Mouse (Mus musculus): Measurements from ENCODE around the gene Tubd1.
"Not testable (repeated sequence)": the region's sequence is repeated elsewhere in the genome, so short reads cannot be mapped to it uniquely, and the experiment has no call there.

Tubd1 gene

DNA sequence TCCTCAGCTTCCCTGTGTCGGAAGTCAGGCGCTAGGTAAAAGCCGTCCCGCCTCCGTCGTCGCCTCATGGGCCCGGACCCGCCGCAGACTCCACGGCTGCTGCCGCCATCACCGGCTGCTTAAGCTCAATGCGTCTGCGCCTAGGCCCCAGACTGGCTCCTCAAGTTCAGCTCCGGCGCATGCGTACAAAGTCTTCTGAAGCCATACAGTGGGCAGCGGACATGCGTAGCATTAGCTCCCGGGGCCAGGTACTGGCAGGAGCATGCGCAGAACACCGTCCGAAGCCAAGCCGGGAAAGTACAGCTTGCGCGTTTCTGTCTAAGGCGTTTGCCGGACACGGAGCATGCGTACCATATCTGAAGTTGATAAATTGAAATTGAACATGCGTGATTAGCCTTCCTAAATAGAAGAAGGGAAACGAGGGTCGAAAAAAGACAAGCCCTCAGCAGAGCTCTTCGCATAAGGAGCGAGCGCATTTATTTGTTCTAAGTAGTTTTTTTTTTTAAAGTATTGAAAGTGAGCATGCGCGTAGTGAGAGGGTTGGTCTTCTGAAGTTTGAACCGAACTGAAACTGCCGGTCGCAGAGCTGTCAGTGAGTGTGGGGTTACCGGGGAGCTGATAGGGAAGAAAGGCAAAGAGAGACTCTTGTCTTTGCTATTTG is at the start of gene Tubd1, which contains the start of gene Rps6kb1:
TSS of gene Tubd1 (plus strand) at position 353 of the 661 bp plus-strand sequence.
TSS of gene Rps6kb1 (minus strand) at position 167 of the 661 bp plus-strand sequence.
- DNase-seq (ENCODE audit: low spot score), result peak; percentile 99

DNA sequence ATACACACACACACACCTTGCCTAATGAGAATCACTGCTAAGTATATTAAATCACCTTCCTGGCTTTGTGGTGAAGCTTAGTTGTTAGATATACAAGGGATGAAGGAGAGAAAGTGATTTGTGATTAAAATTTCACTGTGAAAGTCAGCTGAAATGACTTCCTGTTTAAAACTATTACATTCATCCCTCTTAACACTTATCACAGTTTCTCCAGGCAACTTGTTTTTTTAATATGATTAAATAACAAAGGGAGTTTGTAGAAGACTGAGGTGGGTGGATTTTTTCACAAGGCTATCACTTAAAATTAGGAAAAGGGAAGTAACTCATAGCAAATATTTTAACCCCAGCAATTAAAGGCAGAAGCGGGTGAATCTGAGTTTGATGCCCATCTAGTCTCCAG is 47.4 kb upstream of the Tubd1 start:
- DNase-seq (ENCODE audit: low spot score), result no peak

DNA sequence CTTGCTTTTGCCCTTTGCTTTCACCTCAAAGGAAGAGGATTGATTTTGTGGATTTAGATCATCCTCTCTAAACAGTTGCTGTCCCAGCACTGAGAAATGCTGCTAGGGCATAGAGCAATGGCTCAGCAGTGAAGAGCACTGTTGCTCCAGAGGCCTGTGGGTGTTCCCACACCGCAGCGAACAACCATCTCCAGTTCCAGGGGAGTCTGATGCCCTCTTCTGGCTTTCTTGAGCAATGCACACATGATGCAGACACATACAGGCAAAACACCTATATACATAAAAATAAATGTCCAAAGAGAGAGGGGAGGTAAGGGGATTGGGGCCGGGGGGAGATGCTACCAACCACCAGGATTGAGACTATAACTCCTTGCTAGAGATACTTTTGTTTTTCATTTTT is 46.9 kb upstream of the Tubd1 start:
- DNase-seq (ENCODE audit: low spot score), result no peak

DNA sequence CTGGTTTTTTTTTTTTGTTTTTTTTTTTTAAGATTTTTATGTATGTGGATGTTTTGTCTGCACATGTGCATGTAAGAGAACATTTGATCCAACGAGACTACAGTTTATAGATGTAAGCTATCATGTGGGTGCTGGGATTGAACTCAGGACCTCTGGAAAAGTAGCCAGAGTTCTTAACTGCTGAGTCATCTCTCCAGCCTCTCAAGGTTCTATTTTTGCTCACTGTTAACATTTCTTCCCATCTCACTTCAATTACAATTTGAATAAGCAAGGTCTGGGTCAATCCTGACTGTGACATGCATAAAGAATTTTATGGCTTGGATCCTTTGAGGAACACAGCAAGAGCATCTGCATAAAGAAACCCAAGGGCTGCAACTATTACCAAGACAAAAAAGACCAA is 44.0 kb upstream of the Tubd1 start:
- DNase-seq (ENCODE audit: low spot score), result no peak

DNA sequence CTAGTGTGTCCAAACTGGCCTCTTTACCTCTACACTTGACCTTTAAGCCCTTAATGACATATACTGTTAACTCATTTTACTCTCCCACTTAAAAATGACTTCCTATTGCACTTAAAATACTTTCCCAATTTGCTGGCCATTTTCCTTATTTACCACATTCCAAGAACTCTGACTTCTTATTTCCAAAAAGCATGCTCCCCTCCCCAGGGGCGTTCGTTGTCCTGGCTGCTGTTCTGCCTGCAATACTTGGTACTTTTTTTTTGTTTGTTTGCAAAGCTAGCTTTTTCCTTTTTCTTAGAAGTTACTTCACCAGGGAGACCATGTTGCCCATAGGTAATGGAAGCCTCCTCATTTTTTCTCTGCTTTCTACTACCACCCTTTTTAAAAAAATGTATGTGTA is 41.7 kb upstream of the Tubd1 start:
- no peak for DNase-seq (ENCODE audit: low spot score)

DNA sequence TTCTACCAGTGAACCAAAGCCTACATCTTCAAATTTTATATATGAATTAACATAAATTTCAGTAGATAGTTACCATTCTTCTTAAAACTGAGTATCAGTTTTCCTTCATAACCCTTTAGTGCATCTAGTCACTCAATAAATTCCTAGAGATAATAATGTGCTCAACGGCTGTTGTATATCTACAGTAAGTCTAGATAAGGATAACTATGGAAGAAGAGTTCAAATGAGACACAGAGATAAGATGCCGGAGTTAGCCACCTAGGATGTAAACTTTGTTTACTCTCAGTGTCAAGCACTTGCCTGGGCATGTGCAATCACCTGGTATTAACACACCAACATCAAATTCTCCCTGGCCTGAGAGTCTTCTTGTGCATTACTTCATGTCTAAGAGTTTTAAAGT is 37.5 kb upstream of the Tubd1 start:
- DNase-seq (ENCODE audit: low spot score), result no peak

DNA sequence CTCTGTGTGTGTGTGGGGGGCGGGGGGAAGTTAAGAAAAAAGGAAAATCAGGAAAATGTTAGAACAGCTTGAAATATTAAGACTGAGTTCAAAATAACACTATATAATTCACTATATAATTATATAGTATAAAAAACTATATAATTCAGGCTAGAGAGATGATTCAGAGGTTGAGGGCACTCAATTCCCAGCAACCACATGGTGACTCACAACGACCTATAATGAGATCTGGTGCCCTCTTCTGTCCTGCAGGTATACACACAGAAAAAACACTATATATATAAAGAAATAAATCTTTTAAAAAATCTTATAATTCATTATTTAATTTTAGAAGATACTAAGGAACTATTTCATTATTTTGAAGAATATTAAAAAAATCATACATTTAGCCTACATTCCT is 36.8 kb upstream of the Tubd1 start:
- no peak for DNase-seq (ENCODE audit: low spot score)

DNA sequence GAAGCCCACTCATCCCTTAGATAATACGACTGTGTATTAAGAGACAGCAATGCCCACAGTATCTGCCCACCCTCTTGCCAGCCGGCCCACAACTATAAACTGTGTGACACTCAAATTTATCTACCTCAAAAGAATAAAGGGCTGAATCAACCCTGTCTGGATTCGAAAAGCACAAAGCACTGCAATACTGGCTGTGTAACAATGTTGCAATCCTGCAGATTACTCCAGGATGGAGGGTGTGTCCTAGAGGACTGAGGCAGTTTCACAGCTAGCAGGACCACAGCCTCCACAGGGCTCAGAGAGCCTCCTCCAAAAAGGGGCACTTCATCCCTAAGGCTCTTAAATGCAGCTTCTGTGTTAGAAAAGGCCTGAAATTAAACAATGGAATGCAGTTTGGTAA is 28.2 kb upstream of the Tubd1 start:
- DNase-seq (ENCODE audit: low spot score), result no peak

DNA sequence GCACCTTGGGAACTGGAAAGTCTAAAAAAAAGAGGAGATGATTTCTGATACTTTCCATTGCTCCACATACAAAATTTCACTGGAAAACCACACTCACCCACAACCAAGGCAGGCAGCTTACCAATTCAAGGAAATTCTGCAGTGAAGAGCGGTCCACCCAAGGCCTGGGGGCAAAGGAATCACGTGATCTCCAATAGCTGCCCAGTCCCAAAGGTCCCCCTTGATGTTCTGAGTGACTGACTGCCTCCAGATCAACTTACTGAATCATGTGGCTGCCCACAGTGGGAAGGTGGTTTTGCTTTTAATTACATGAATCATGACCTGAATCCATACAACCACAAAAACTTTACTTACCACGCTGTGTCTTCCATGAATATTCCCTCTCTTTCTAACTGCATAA is 27.6 kb upstream of the Tubd1 start:
- DNase-seq (ENCODE audit: low spot score), result no peak

DNA sequence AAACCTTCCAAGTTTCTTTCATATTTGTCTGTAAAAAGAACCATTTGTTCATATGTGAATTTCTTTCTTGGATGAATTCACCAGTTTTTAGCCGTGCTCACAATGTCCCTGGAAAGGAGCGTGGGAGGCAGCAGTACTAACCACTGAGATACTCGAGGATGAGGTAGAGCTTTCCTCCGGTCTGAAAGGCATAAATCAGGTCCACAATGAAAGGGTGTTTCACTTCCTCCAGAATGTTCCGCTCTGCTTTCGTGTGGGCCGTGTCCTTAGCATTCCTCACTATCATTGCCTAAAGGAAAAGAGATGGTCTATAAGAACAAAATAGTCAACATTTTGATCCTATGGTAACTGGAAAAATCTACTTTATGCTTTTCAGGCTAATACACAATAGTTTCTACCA is 25.0 kb upstream of the Tubd1 start:
- DNase-seq (ENCODE audit: low spot score), result no peak

DNA sequence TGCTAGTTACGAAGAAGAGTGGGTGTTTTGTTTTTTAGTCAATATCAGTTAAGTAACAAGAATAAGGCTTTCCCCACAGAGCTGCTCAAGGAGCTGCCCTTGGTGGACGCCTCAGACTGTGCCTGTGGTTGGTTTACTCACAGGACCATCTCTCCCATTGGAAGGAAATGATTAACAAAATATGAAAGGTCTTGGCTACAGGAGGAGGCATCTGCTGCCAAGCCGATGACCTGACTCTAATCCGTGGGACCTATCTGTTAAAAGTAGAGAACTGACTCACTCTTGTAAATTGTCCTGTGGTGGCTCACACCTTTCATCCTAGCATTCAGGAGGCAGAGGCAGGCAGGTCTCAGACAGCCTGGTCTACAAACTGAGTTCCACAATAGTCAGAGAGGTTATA is 17.3 kb upstream of the Tubd1 start:
- DNase-seq (ENCODE audit: low spot score), result no peak

DNA sequence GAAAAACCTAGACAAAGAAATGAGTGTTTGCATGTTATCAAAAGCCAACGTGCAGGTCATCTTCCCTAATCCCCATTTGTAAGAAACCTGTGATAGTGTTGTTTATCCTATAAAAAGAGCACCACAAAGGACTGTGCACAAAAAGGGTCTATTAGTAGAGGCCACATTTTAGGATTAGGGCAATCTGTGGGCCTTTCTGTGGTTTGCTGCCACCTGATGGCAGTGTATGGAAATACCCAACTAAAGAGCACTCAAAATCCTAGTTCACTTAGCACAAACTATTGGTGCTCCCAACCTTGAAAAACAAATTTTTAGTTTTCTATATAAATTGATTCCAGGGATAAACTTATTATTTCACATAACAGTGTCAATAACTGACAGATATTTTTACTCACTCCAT is 12.0 kb upstream of the Tubd1 start:
- DNase-seq (ENCODE audit: low spot score), result no peak

DNA sequence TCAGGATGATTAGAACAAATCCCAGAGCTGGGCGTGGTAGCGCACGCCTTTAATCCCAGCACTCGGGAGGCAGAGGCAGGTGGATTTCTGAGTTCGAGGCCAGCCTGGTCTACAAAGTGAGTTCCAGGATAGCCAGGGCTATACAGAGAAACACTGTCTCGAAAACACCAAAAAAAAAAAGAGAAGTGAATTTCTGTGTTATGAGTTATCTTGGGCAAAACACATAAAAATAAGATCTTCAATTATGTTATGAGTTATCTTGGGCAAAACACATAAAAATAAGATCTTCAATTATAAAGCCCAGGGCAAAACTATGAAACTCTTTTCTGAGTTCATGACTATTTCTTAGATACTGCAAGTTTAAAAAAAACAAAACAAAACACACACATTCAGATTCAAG is 11.5 kb upstream of the Tubd1 start:
- not testable (repeated sequence) for DNase-seq (ENCODE audit: low spot score)

DNA sequence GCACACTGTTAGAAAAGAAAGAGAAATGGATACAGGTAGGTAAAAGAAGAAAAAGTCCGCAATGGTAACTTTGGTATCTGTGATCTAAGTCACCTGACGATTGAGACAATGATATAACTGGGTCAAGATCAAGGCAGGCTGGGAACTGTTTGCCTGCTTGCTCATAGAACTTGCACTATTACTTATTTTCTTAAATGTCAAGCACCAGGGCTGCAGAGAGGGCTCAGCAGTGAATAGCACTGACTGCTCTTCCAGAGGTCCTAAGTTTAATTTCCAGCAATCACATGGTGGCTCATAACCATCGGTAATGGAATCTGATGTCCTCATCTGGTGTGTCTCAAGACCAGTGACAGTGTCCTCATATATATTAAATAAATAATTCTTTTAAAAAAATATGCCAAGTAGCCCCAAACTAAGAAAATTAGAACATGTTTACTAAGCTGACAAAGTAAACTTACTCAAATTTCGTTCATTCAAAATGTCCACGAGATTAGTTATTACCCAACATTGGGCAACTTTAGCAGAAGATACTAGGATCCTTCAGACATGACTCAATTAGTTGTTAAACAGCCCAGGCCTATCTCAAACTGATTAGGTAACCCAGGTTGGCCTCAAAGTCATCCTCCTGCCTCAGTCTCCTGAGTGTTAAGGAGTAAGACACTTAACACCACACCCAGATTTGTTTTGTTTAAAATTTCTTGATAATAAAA is 10.4 kb upstream of the Tubd1 start:
- no peak for DNase-seq (ENCODE audit: low spot score)

DNA sequence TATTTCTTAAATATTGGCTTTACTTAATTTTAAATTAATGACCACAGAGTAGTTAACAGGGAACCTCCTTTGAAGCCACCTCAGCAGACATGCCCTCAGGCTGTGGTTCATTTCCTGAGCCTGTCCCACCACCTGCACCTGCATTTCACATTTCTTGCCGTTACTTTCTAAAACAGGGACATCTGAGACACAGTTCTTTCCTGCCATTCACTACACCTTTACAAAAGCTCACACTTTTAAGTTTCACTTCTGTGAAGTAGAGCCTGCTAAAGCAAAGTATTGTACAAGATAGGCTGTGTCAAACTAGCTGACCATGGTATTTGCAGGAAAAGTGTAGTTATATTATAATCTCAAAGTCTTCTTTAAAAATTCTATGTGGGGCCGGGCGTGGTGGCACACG is 6.0 kb upstream of the Tubd1 start:
- no peak for DNase-seq (ENCODE audit: low spot score)

DNA sequence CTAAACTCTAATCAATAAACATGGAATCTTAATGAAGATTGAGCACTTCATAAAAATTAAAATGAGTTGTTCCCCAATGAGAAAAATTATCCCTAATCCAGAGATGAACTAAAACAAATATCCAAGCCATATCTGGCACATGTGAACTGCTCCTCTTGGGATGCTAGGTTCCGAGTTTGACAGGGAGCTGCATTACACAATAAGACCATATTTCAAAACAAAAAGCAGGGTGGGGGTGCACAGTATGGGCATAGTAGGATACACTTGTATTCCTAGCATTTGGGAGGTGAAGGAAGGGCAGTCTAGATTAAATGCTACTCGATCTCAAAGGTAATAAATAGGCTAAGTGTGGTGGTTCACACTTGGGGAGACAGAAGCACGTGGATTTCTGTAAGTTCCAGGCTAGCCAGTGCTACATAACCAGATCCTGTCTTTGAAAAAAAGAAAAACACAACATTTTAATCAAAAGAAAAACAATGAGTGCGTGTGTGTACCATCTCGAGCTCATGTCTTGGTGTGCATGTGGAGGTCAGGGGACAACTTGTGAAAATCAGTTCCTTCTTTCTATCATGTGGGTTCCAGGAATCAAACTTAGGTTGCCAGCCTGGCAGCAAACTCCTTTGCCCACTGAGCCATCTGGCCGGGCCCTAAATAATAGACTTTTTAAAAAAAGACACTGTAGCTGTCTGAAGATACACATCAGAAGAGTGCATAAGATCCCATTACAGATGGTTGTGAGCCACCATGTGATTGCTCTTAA is 4.9 kb upstream of the Tubd1 start:
- DNase-seq (ENCODE audit: low spot score), result no peak

DNA sequence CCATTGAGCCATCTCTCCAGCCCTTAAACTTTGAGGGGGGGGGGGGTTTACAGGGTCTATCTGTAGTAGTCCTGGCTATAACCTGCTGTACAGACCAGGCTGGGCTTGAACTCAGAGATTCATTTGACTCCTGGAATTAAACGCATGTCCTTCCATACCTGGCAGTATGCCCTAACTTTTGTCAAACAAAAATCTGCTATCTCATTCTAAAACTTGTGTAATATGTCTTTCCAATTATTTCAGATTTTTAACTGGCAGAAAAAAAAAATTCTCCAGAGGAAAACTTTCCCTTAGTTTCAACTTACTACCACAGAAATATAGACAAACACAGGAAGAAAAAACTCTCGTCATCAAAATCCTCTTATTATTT is 4.3 kb upstream of the Tubd1 start:
- no peak for DNase-seq (ENCODE audit: low spot score)

DNA sequence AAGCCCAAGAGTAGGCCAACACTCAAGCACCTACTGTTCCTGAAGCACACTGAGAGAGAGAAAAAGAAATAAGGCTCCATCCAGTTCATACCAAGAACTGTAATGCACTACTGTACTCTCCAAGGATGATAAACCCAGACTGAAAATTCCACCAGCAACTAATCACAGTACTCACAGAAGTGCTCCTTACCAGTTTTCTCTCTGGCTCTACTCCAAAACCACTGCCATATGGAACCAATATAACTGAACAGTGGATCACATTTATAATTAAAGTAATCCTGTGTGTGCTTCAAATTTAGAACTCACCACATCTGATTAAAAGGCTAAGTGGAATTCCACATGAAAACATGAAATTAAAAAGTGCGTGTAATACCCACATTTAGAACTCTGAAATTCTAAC is 1.9 kb upstream of the Tubd1 start:
- DNase-seq (ENCODE audit: low spot score), result no peak

DNA sequence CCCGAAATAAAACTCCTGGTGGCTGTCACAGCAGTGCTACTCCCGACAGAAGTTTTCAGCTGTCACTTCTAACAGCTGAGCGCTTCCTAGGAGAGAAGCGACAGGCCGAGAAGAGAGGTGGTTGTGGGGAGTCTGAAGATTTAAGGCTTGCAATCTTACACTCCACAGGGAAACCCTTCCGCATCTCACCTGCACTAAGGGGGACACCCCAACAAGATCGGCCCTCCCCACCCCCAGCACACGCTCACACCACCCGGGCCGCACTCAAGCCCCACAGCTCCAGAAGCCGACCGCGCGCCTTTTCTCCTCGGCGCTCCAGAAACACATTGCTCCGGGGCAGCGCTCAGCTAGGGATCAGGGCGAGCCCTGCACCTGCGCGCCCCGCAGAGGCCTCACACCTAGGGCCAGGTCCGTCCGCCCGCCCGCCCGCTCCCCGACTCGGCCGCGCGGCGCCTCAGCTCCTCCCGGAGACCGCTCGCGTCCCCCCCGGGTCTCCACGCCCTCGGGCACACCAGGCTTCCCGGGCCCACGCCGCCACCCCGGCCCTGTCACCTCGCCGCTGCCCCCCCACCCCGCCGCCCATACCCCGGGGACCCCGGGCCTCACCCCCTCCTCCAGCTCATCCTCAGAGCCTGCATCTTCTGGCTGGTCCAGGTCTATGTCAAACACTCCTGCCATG is 692 bp upstream of the Tubd1 start:
- no peak for DNase-seq (ENCODE audit: low spot score)

DNA sequence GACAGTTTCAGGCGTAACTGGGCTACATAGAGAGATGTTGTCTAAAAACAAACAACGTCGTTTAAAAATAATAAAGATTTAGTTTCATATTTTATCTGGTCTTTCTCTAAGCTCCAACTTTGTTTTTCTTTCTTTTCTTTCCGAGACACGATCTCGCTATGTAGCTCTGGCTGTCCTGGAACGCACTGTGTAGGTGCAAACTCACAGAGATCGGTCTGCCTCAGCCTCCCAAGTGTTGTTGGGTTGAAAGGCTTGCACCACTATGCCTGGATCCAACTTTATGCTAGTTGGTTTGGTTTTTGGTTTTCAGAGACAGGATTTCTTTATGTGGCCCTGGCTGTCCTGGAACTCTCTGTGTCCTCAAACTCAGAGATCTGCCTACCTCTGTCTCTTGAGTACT is 765 bp downstream of the Tubd1 start:
- no peak for DNase-seq (ENCODE audit: low spot score)

DNA sequence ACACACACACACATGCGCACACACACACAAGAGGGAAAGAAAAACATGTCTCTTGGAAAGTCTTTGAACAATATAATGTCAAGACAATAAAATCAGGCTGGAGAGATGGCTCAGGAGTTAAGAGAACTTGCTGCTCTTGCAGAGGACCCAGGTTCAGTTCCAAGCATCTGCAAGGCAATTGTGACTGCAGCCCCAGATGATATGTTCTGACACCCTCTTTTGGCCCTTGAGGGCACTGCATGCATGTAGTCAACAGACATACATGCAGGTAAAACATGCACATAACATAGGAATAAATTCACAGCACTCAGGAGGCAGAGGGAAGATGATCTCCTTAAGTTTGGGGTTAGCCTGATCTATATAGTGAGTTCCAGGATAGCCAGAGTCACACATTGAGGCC is 2.6 kb downstream of the Tubd1 start:
- DNase-seq (ENCODE audit: low spot score), result no peak

DNA sequence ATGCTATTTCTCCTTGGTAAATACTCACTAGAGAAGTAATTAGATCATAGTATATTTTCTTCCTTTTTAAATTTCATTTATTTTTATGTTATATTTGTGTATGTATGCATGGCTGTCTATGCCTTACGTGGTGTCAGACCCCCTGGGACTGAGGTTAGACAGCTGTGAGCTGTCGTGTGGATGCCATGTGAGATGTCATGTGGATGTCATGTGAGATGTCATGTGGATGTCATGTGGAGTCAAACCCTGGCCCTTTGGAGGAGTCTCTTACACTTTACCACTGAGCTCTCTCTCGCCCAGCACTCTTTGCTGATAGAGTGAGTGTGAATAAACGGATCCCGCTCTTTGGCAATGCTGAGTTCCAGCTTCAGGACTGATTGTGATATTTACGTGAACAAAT is 8.7 kb downstream of the Tubd1 start:
- DNase-seq (ENCODE audit: low spot score), result no peak

DNA sequence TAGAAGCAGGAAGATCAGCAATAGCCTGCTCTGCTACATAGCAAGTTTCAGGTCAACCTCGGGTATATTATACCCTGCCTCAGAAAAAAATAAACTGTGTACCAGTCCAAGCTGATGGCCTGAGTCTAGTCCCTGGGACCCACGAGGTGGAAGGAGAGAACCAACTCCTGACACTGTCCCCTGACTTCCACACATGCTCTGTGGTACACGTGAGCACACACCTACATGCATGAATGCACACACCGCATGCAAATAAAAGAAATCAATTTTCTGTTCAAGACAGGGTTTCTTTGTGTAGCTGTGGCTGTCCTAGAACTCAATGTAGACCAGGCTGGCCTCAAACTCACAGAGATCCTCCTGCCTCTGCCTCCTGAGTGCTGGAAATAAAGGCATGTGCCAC is 13.5 kb downstream of the Tubd1 start:
- no peak for DNase-seq (ENCODE audit: low spot score)
